Mouse (Mus musculus) heart, postnatal 36 days (tissue): ENCODE data around the gene Ccdc142. TPM values are rescaled to one million over a fixed set of nuclear protein-coding genes. Genes with fewer than 3 reads are reported as not detected.

Experiments used
- DNase-seq, 2 experiments: peaks; one replicate each; pipeline ENCODE4 v3.0.0; 2021 to 2022
- intact Hi-C: fragments of 180-260 bp; cut with DNase I; formaldehyde crosslinking; loops from one replicate; pipeline ENCODE4 v1.15.1; 2025
- total RNA-seq, 2 experiments: library from RNA; stranded (reverse); gene quantifications; 2 replicates each; pipeline ENCODE4 v1.2.3; 2021

Gene Ccdc142
- 1 to 10 TPM; 1.4 to 1.5 TPM for total RNA-seq

- DNase-seq, result peak; percentile 87 to 88
- intact Hi-C loops, result loop anchor here (1.0 kb wide), 3 partner anchors 23 to 105 kb away; partner anchors contain the start of gene Aup1
These were observed at the start of gene Ccdc142, which contains the start of gene Gm42688 for GRCm38 (mm10) chr6:83101316-83101687. Ccdc142 (plus strand) TSS chr6:83101601. Gm42688 (plus strand) TSS chr6:83101617.

- peak; percentile 32 to 36 for DNase-seq
- intact Hi-C loops, result loop anchor here (5.0 kb wide), 1 partner anchor 364 kb away; no protein-coding TSS in a partner anchor
These were observed 48.1 kb upstream of the Ccdc142 start for GRCm38 (mm10) chr6:83053136-83053960.

- intact Hi-C loops, result loop anchor here (1.0 to 5.0 kb wide), 4 partner anchors 24 to 363 kb away; partner anchors contain the start of genes Ccdc142 and Gm42688
- peak; percentile 95 for DNase-seq
These were observed 47.1 kb upstream of the Ccdc142 start, which contains the start of gene Aup1 for GRCm38 (mm10) chr6:83054074-83054851. Aup1 (plus strand) TSS chr6:83054521.

GRCm38 (mm10) chr6:83054871-83055431 is 46.5 kb upstream of the Ccdc142 start, which contains the start of gene Htra2:
Htra2 (minus strand) TSS chr6:83055273.
- intact Hi-C loops, result loop anchor here (1.0 to 5.0 kb wide), 4 partner anchors 23 to 362 kb away; partner anchors contain the start of genes Ccdc142 and Gm42688
- DNase-seq, result no peak

- intact Hi-C loops, result no loop called here
- DNase-seq, result no peak
These were observed 43.6 kb upstream of the Ccdc142 start, which contains the start of gene Dqx1 for GRCm38 (mm10) chr6:83057790-83058189. Dqx1 (plus strand) TSS chr6:83057844.

GRCm38 (mm10) chr6:83058725-83059124 is 42.7 kb upstream of the Ccdc142 start:
- intact Hi-C loops, result no loop called here
- DNase-seq, result no peak

- intact Hi-C loops, result no loop called here
- no peak for DNase-seq
These were observed 35.4 kb upstream of the Ccdc142 start for GRCm38 (mm10) chr6:83065995-83066394.

GRCm38 (mm10) chr6:83066441-83066840 is 35.0 kb upstream of the Ccdc142 start:
- intact Hi-C loops, result no loop called here
- no peak for DNase-seq

- no peak for DNase-seq
- intact Hi-C loops, result no loop called here
These were observed 33.2 kb upstream of the Ccdc142 start for GRCm38 (mm10) chr6:83068221-83068620.

GRCm38 (mm10) chr6:83068706-83069487 is 32.5 kb upstream of the Ccdc142 start:
- no peak for DNase-seq
- intact Hi-C loops, result no loop called here

GRCm38 (mm10) chr6:83069488-83070246 is 31.7 kb upstream of the Ccdc142 start:
- peak in 1 of 2 experiments; percentile 28 for DNase-seq
- intact Hi-C loops, result no loop called here

GRCm38 (mm10) chr6:83070247-83070310 is 31.3 kb upstream of the Ccdc142 start, which contains the start of gene Tlx2:
Tlx2 (minus strand) TSS chr6:83070293.
- no peak for DNase-seq
- intact Hi-C loops, result no loop called here

GRCm38 (mm10) chr6:83070311-83071219 is 30.8 kb upstream of the Ccdc142 start:
- peak; percentile 30 to 71 for DNase-seq
- intact Hi-C loops, result no loop called here

- intact Hi-C loops, result no loop called here
- no peak for DNase-seq
These were observed 30.2 kb upstream of the Ccdc142 start for GRCm38 (mm10) chr6:83071220-83071619.

GRCm38 (mm10) chr6:83074979-83075378 is 26.4 kb upstream of the Ccdc142 start:
- intact Hi-C loops, result no loop called here
- DNase-seq, result no peak

- DNase-seq, result no peak
- intact Hi-C loops, result loop anchor here (1.0 kb wide), 3 partner anchors 23 to 81 kb away; partner anchors contain the start of genes Aup1, Ccdc142 and Gm42688
These were observed 23.6 kb upstream of the Ccdc142 start, which contains the start of gene Pcgf1 for GRCm38 (mm10) chr6:83077630-83078323. Pcgf1 (plus strand) TSS chr6:83077869.

GRCm38 (mm10) chr6:83078324-83078858 is 23.0 kb upstream of the Ccdc142 start:
- intact Hi-C loops, result loop anchor here (1.0 kb wide), 3 partner anchors 23 to 82 kb away; partner anchors contain the start of genes Aup1, Ccdc142 and Gm42688
- DNase-seq, result peak; percentile 100
